Mouse (Mus musculus) brain, embryonic 14.5 days (tissue): ENCODE measurements at regions not wholly inside any gene's neighbourhood (a gene's known extent, or its start where the extent isn't known, plus 50 kb on each side); places are given as distances from the start of the nearest gene placed in this dataset.

Experiments
- CTCF ChIP-seq: fragments of 200-500 bp; IDR thresholded peaks from 2 replicates; pipeline ENCODE4 v1.5.1; 2012; ENCODE audit warnings: inconsistent platforms, mild to moderate bottlenecking, moderate library complexity, borderline replicate concordance; ENCODE audit not compliant: insufficient read depth, insufficient read length; ENCODE audit errors: extremely low read depth
- POLR2A ChIP-seq: fragments of 200-500 bp; IDR thresholded peaks from 2 replicates; pipeline ENCODE4 v1.6.1; 2012; ENCODE audit warnings: mild to moderate bottlenecking, inconsistent platforms, borderline replicate concordance; ENCODE audit not compliant: poor library complexity, insufficient read depth, insufficient read length, severe bottlenecking; ENCODE audit errors: extremely low read depth

- no peak for TF ChIP-seq POLR2A
- TF ChIP-seq CTCF, result no peak
Observed at GRCm38 (mm10) chr10:92135521-92135920, 586.7 kb downstream of the Nedd1 start.
